Mouse (Mus musculus): ENCODE measurements around the gene Kmt5a.

- no peak for TF ChIP-seq MYOD1 (IDR thresholded peaks at IDR 0.05; ENCODE audit: control insufficient read depth in 1 of 3, insufficient read length in 2 of 3, low read depth in 2 of 3)
- TF ChIP-seq POLR2A (IDR thresholded peaks at IDR 0.05; ENCODE audit: insufficient read length, low read depth): no peak
- no peak for TF ChIP-seq USF1 (IDR thresholded peaks at IDR 0.05; ENCODE audit: low read depth)
- TF ChIP-seq CEBPB (IDR thresholded peaks at IDR 0.05; ENCODE audit: insufficient read depth, poor library complexity, severe bottlenecking): no peak
- TF ChIP-seq POLR2AphosphoS2 (IDR thresholded peaks at IDR 0.05; ENCODE audit: insufficient read length, low read depth): no peak
- TF ChIP-seq MAX (IDR thresholded peaks at IDR 0.05; ENCODE audit: low read depth): no peak
Measured at GRCm38 (mm10) chr5:124433048-124433447, 6.7 kb upstream of the Kmt5a start.
